Mouse (Mus musculus) liver, embryonic 14.5 days (tissue): Measurements from ENCODE around the gene Rab37. TPM values are rescaled to one million over a fixed set of nuclear protein-coding genes. Genes with fewer than 3 reads are reported as not detected.
A peak's percentile ranks its signal among the peaks of the same experiment; 100 is the strongest.

Source experiments
- ATAC-seq: fragments of 200-750 bp; cut with Nextera tagmentation; 2 replicates; pipeline ENCODE4 v1.8.0; 2017; ENCODE audit warnings: moderate number of reproducible peaks, mild to moderate bottlenecking, moderate library complexity; ENCODE audit not compliant: insufficient read depth
- DNase-seq, 3 experiments: peaks; one replicate each; pipeline ENCODE4 v3.0.0-alpha.2; 2012 to 2013; ENCODE audit warnings: low read depth in 3 of 3, low spot score in 3 of 3
- H3K27ac ChIP-seq: fragments of 300-500 bp; sonication (generic); 2 replicates; pipeline ENCODE4 v1.5.1; 2014; ENCODE audit warnings: moderate library complexity, mild to moderate bottlenecking, control low read depth, inconsistent platforms
- H3K27me3 ChIP-seq: fragments of 300-500 bp; sonication (generic); 2 replicates; pipeline ENCODE4 v1.6.1; 2014; ENCODE audit warnings: mild to moderate bottlenecking, low read length, moderate library complexity; ENCODE audit not compliant: control insufficient read depth, insufficient read depth
- H3K36me3 ChIP-seq: fragments of 300-500 bp; sonication (generic); replicated peaks from 2 replicates; pipeline ENCODE4 v1.6.1; 2014; ENCODE audit warnings: low read depth; ENCODE audit not compliant: control insufficient read depth, insufficient read depth
- H3K4me1 ChIP-seq, 2 experiments: fragments of 200-500 bp in 1 of 2; fragments of 300-500 bp in 1 of 2; sonication (generic) in 1 of 2; replicated peaks; 2 replicates each; pipeline ENCODE4 v1.6.1; 2012 to 2014; ENCODE audit warnings: antibody characterized with exemption in 1 of 2, inconsistent platforms in 1 of 2, low read length in 1 of 2; ENCODE audit not compliant: control insufficient read depth in 2 of 2, insufficient read depth in 2 of 2
- H3K4me2 ChIP-seq: fragments of 300-500 bp; sonication (generic); 2 replicates; pipeline ENCODE4 v1.6.1; 2014; ENCODE audit warnings: low read depth, mild to moderate bottlenecking, control low read depth, moderate library complexity
- H3K4me3 ChIP-seq, 2 experiments: fragments of 200-500 bp in 1 of 2; fragments of 300-500 bp in 1 of 2; sonication (generic) in 1 of 2; 2 replicates each; pipeline ENCODE4 v1.5.1; 2012 to 2014; ENCODE audit warnings: low read depth in 2 of 2, low read length in 2 of 2, mild to moderate bottlenecking in 2 of 2, control low read depth in 1 of 2, inconsistent platforms in 1 of 2, moderate library complexity in 1 of 2; ENCODE audit not compliant: insufficient read depth in 1 of 2
- H3K9ac ChIP-seq: fragments of 300-500 bp; sonication (generic); replicated peaks from 2 replicates; pipeline ENCODE4 v1.6.1; 2014; ENCODE audit warnings: mild to moderate bottlenecking, control low read depth, moderate library complexity
- H3K9me3 ChIP-seq: fragments of 300-500 bp; sonication (generic); 2 replicates; pipeline ENCODE4 v1.6.1; 2016; ENCODE audit warnings: low read length, mixed read lengths; ENCODE audit not compliant: control insufficient read depth
- CTCF ChIP-seq: IDR thresholded peaks from 2 replicates; pipeline ENCODE4 v1.5.1; 2016; ENCODE audit warnings: antibody characterized with exemption, low read depth, control low read depth
- EP300 ChIP-seq: IDR thresholded peaks from 2 replicates; pipeline ENCODE4 v1.6.1; 2016; ENCODE audit warnings: antibody characterized with exemption, low read depth
- WGBS: fragments of 180-500 bp; shearing (Covaris S2); extraction: QIAGEN DNeasy Blood & Tissue Kit; methylation state at CpG from one replicate; pipeline ENCODE4 v1.1.7; 2014; ENCODE audit not compliant: insufficient replicate concordance; 5-methylcytosine and 5-hydroxymethylcytosine counted together
- polyA plus RNA-seq, 2 experiments: library from polyadenylated mRNA; depleted of rRNA in 1 of 2; stranded (reverse) in 1 of 2; unstranded in 1 of 2; fragments of >200 nt; fragmentation: Nextera tagmentation in 1 of 2; extraction: Ambion mirVana in 1 of 2; gene quantifications; 2 replicates each; pipeline versions ENCODE4 v1.2.1 to v1.2.3; 2012 to 2014

Rab37 gene
- polyA plus RNA-seq, 2 experiments, result 1.7 to 1.8 TPM

DNA sequence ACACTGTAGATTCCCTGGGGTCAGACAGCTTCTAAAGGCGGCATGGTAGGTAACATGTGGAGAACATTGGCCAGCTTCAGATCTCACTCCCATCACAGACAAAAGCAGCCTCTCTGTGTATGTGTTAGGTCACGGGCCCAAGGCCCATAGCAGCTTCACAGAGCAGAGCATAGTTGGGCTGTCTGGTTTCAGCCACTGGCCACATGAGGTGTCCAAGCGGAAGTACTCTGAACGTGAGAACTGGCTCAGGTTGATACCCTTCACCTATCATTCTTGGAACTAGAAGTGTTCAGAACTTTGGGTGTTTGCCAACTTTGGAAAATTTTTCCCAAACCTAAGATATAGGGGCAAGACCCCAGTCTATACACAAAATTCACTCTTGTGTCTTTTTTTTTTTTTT, 78.2 kb downstream of the Rab37 start:
- TF ChIP-seq EP300 (no peak), CTCF (no peak)
- 66% methylated on average over 4 of the region's 4 CpGs for WGBS
- H3K27ac ChIP-seq, result no peak overlapping the region
- no peak overlapping the region for H3K4me2 ChIP-seq
- no peaks in the 10 kb centered on the region for H3K27me3 ChIP-seq
- H3K4me3 ChIP-seq, result no peak overlapping the region
- DNase-seq (no peak), ATAC-seq (no peak)
- H3K9ac ChIP-seq, result no peak overlapping the region
- H3K4me1 ChIP-seq, result peaks cover 0 to 19% of the 10 kb centered on the region in 2 experiments; a peak in 2 of 4 replicates
- H3K9me3 ChIP-seq, result no peaks in the 10 kb centered on the region
- no peaks in the 10 kb centered on the region for H3K36me3 ChIP-seq

- H3K4me1 ChIP-seq, result peaks cover 0 to 17% of the 10 kb centered on the region in 2 experiments; a peak in 2 of 4 replicates
- TF ChIP-seq EP300 (no peak), CTCF (no peak)
- ATAC-seq, result no peak
These were observed 79.9 kb downstream of the Rab37 start for GRCm38 (mm10) chr11:115171125-115171524.

DNA sequence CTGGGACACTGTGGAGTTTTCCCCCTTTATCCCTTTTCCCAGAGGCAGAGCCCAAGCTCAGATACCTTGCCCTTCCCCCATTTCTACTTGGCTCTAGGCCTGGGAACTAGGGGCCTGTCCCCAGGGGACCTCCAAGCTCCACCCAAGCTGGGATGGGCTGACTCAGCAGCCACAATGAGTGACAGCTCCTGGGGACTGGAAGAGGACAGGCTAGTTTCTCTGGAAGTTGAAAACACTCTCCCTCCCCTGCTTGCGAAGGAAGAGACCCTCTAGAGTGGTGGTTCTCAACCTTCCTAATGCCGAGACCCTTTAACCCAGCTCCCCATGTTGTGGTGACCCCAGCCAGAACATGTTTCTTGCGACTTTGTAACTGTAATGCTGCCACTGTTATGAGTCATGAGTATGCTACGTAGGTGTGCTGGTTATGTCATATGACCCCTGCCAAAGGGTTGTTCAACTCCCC, 81.6 kb downstream of the Rab37 start:
- peaks cover 0 to 13% of the 10 kb centered on the region in 2 experiments; a peak in 2 of 4 replicates for H3K4me1 ChIP-seq
- TF ChIP-seq EP300, result no peak
- no peak for TF ChIP-seq CTCF
- no peaks in the 10 kb centered on the region for H3K9me3 ChIP-seq
- no peak overlapping the region for H3K4me2 ChIP-seq
- no peak overlapping the region for H3K4me3 ChIP-seq
- no peaks in the 10 kb centered on the region for H3K27me3 ChIP-seq
- DNase-seq, result no peak
- H3K27ac ChIP-seq, result no peak overlapping the region
- ATAC-seq, result 0 out of 2 replicates have a peak, but pooled peaks have one; percentile 16
- H3K9ac ChIP-seq, result no peak overlapping the region
- no peaks in the 10 kb centered on the region for H3K36me3 ChIP-seq
- WGBS, result 21% methylated on average over 4 of the region's 4 CpGs

More at GRCm38 (mm10) chr11:115171125-115171524, 79.9 kb downstream of the Rab37 start:
- H3K4me3 ChIP-seq, result no peak overlapping the region
- H3K9ac ChIP-seq, result no peak overlapping the region
- no peaks in the 10 kb centered on the region for H3K27me3 ChIP-seq
- DNase-seq, result no peak
- no peaks in the 10 kb centered on the region for H3K36me3 ChIP-seq
- WGBS, result 64% methylated on average over 8 of the region's 8 CpGs
- H3K9me3 ChIP-seq, result no peaks in the 10 kb centered on the region
- H3K27ac ChIP-seq, result no peak overlapping the region
- no peak overlapping the region for H3K4me2 ChIP-seq

GRCm38 (mm10) chr11:115173549-115174339, 82.5 kb downstream of the Rab37 start:
- no peak for DNase-seq
- H3K4me2 ChIP-seq, result no peak overlapping the region
- ATAC-seq, result no peak
- H3K4me3 ChIP-seq, result no peak overlapping the region
- H3K4me1 ChIP-seq, result peaks cover 0 to 18% of the 10 kb centered on the region in 2 experiments; a peak in 2 of 4 replicates
- TF ChIP-seq EP300 (no peak), CTCF (no peak)
- 22% methylated on average over 16 of the region's 16 CpGs for WGBS
- H3K9me3 ChIP-seq, result no peaks in the 10 kb centered on the region
- no peaks in the 10 kb centered on the region for H3K27me3 ChIP-seq
- H3K9ac ChIP-seq, result no peak overlapping the region
- H3K27ac ChIP-seq, result no peak overlapping the region
- no peaks in the 10 kb centered on the region for H3K36me3 ChIP-seq

DNA sequence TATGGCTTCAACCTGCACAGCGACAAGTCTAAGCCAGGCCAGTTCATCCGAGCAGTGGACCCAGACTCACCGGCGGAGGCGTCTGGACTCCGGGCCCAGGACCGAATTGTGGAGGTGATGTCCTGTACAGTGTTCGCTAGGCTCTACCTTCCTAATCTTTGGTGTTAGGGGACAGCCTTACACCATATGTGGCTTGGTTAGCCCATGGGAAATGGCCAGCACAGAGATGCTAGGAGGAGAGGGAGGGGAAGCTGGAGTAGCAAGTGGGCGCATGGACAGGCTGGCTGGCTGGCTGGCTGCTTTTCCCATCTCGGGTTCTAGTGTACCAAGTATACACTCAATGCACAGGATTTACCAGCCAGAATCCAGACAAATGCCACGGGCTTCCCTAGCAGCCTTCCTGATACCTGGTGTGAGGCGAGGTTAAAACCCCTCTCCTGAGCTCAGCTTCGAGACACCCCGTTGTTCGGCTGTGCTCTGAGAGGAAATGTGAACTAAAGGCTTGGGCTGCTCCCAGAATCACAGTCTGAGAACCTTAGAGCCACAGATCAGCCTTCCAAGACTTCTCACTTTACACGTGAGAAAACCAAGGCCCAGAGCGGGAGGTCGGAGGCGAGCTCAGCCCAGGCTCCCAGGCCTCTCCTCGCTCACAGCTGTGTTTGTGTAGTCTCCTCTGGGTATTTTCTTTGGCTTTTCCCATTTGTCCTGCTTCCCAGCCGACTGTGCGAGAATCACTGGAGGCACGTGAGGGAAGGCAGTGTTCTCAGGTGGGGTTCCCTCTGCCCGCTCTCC, 85.4 kb downstream of the Rab37 start:
- Histone ChIP-seq H3K27me3 (no peaks in the 10 kb centered on the region), H3K9ac (no peak overlapping the region), H3K36me3 (peaks cover 2% of the 10 kb centered on the region; the same call in 1 of the 2 replicates), H3K4me2 (no peak overlapping the region), H3K4me3 (no peak overlapping the region), H3K9me3 (no peaks in the 10 kb centered on the region), H3K4me1 (peaks cover 0 to 18% of the 10 kb centered on the region in 2 experiments; a peak in 2 of 4 replicates), H3K27ac (no peak overlapping the region)
- 70% methylated on average over 24 of the region's 24 CpGs for WGBS
- TF ChIP-seq EP300 (no peak), CTCF (no peak)
- DNase-seq, result no peak
- no peak for ATAC-seq
